Mouse (Mus musculus) left cerebral cortex, postnatal 36 days (tissue): ENCODE measurements at regions not wholly inside any gene's neighbourhood (a gene's known extent, or its start where the extent isn't known, plus 50 kb on each side); places are given as distances from the start of the nearest gene placed in this dataset.
"Not testable (repeated sequence)": the region's sequence is repeated elsewhere in the genome, so short reads cannot be mapped to it uniquely, and the experiment has no call there.

ENCODE experiments used
- DNase-seq, 2 experiments: peaks; one replicate each; pipeline ENCODE4 v3.0.0; 2021 to 2022; ENCODE audit warnings: low spot score in 2 of 2, mixed read lengths in 1 of 2
- intact Hi-C: fragments of 180-260 bp; cut with DNase I; formaldehyde crosslinking; loops from one replicate; pipeline ENCODE4 v1.15.1; 2025

GRCm38 (mm10) chrX:104931153-104931706 is 74.2 kb upstream of the Magee2 start:
- intact Hi-C loops = no loop called here

GRCm38 (mm10) chrX:104951587-104951986 is 94.5 kb upstream of the Magee2 start:
- intact Hi-C loops = no loop called here
- no peak for DNase-seq

More at GRCm38 (mm10) chrX:104931153-104931706, 74.2 kb upstream of the Magee2 start:
- no peak for DNase-seq

GRCm38 (mm10) chrX:104952809-104953208 is 95.7 kb upstream of the Magee2 start:
- intact Hi-C loops, DNase-seq: not testable (repeated sequence)

GRCm38 (mm10) chrX:104953391-104953790 is 96.3 kb upstream of the Magee2 start:
- DNase-seq, intact Hi-C loops: not testable (repeated sequence)

GRCm38 (mm10) chrX:104978432-104978831 is 101.1 kb upstream of the Pbdc1 start:
- no peak for DNase-seq
- intact Hi-C loops = no loop called here

- DNase-seq = no peak
- intact Hi-C loops = loop anchor here (10.0 kb wide), 1 partner anchor 808 kb away; no protein-coding TSS in a partner anchor
Measured at GRCm38 (mm10) chrX:105003260-105003659, 76.3 kb upstream of the Pbdc1 start.

DNA sequence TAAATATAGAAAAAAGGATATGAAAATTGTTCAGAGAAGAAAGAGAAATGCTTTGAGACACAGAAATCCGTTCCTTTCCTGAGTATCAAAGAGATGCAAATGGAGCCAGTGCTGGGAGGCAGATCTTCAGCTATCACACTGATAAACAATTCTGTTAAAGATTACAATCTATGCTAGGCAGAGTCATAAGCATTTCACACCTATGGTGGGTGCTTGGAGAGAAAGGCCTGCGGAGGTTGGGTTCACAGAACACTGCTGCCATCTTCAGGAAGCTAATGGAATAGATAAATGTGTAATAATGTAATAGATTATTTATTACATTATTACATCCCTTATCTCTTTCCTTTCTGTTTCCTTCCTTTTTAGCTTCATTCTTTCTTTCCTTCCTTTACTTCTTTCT is 73.1 kb upstream of the Pbdc1 start:
- intact Hi-C loops = loop anchor here (10.0 kb wide), 1 partner anchor 812 kb away; no protein-coding TSS in a partner anchor
- peak in 1 of 2 experiments; percentile 7 for DNase-seq
